Mouse (Mus musculus) adrenal gland, postnatal 10 days (tissue): Measurements from ENCODE around the gene Pde4dip. TPM values are rescaled to one million over a fixed set of nuclear protein-coding genes. Genes with fewer than 3 reads are reported as not detected.

Experiments used
- DNase-seq: peaks from one replicate; pipeline ENCODE4 v3.0.0; 2021; ENCODE audit warnings: mixed read lengths
- total RNA-seq, 2 experiments: library from RNA; stranded (reverse); gene quantifications; 2 replicates each; pipeline ENCODE4 v1.2.3; 2021

Pde4dip gene
- total RNA-seq, 2 experiments from 2014 or later = 79.3 to 173 TPM

DNA sequence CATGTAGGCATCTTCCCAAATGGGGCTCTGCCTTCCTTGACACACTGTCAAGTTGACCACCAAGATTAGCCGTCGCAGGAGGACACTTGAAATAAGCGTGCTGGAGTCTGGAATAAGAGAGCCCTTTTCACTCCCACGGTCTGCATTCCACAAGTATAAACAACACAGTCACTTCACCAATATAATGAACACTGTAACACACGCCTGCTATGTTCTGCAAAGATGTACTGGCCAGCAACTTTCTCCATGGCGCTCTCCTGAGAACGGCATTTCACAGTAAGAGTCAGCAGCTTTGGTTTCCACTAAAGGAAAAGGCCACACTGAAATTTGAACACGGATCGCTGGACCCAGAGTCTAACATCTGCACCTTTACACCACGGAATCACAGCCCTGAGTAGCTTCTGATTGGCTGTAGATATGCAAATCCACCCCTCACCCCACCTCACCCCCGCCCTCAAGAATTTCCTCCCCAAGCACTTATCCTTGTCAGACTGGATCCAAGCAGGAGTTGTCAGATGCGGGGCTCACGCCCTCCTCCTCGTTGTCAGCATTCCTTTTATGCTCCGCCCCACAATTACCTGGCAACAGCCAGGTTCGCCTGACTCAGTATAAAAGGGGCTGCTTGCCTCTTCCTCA is 204.8 kb downstream of the Pde4dip start:
- no peak for DNase-seq

- DNase-seq = no peak
Measured at GRCm38 (mm10) chr3:97682576-97682975, 205.9 kb downstream of the Pde4dip start.

GRCm38 (mm10) chr3:97682159-97682502 is 206.4 kb downstream of the Pde4dip start:
- no peak for DNase-seq

GRCm38 (mm10) chr3:97681321-97682158 is 207.0 kb downstream of the Pde4dip start:
- peak; percentile 82 for DNase-seq

GRCm38 (mm10) chr3:97680631-97681320 is 207.7 kb downstream of the Pde4dip start:
- DNase-seq = peak; percentile 88

DNA sequence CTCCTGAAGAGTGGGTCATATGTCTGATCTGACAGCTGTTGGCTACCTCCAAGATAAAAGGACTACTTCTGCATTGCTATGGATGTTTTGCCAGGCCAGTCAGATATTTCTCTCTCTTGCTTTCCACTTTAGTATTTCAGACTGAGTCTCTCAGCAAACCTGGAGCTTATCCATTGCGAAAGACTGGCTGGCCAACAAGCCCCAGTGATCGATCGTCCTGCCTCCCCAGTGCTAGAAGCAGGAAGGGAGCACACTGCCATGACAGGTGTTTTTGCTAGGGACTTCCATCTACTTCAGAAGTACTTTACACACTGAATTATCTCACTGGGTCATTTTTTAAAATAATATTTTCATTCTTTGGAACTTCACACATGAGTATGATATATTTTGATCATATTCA is 210.1 kb downstream of the Pde4dip start:
- no peak for DNase-seq

GRCm38 (mm10) chr3:97676126-97676525 is 212.4 kb downstream of the Pde4dip start:
- no peak for DNase-seq

DNA sequence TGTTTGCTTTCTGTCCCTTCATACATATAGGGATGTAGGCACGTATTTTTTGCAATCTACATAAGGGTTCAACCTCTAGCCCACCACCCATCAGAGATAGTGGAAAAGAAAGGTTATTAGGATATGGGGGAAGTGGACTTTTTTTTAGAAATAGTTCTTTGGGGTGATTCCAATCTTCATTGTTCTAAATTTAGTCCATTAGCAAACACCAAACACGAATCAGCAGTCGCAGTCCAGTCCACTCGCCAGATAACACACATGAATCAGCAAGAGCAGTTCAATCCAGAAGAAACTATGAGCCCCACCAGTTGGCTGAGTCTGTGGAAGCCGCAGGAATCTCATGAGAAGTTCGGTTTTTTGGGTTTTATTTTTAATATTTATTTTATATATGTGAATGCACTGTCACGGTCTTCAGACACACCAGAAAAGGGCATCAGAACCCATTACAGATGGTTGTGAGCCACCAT is 213.8 kb downstream of the Pde4dip start, which contains the start of gene Gm17651:
Gene Gm17651, minus strand, starts transcription at position 51 of the 467 bp plus-strand sequence.
- DNase-seq = no peak

DNA sequence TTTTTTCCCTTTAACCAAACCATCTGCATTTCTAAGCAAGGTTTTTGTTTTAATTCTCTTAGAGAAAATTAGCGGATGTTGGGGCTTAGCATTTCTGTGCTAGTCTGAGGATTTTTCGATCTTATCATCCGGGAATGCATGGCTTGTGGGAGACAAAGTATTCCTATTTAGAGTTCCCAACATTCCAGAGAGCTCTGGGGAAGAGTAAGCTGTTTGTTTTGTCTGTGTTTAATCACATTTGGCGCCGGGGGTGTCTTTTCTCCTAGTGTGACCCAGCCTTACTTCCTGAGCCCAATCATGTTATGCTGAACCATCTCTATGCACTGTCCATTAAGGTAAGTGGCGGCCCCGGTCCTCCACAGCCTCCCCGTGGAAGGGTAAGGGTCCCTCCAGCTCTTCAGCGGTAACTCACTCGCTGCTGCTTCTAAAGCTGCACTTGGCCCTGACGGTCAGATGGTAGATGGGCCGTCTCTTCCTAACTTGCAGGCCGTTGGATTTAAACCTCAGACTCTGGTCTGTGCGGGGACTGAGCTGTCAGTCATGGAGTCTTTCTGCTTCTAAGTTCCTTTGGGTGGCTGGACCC is 221.3 kb downstream of the Pde4dip start:
- DNase-seq = no peak

DNA sequence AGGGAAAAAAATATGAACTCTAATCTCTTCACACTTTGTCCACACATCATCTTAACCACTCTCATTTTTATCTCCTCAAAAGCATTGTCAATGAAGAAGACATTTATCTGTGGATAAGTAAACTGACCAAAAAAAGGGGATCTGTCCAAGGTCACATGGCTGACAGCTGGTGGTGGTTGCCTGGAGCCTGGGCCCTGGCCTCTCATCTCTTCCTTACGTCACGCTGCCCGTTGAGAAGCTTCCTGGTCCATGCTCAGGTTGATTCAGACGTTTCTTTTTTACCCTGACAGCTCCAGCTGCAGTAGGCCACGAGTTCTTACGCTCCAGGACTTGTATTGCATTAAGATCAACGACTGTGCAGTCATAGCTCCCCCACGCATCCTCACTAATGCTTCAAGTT is 222.4 kb downstream of the Pde4dip start:
- no peak for DNase-seq

- no peak for DNase-seq
Measured at GRCm38 (mm10) chr3:97665525-97665924, 223.0 kb downstream of the Pde4dip start.

DNA sequence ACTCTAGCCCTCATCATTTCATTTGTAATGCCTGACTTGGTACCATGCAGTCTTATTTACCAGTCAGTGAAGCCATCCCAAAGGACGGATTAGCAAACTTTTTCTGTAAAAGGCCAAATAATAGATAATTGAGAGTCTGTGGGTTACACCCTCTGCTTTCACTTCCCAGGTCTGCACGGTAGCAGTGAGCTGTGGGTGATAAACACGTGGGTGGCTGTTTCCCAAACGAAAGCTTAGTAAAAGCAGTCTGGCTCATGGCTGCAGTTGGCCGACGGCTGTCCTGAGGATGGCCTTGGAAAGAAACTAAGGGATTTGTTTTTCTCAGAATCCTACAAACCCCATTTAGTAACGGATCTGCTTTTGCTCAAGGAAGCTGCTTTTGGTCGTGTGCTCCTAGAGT is 227.3 kb downstream of the Pde4dip start:
- no peak for DNase-seq

DNA sequence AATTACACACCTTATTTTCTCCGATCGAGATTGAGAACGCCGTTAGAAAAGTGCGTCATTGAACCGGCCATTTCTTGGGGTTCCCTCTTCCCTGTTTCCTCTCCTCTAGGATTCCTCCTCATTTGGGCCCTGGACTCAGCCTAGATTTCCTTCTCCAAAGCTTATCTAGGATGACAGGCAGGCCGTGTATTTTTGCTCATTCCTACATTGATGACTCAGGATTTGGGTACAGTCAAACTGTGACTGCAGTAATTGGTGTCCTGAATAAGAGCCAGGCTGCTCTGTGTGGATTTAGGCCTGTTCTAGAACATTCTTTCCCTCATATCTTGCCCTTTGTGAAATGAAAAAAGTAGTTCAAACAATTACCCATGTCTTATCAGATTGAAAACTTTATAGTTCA is 228.8 kb downstream of the Pde4dip start:
- no peak for DNase-seq

DNA sequence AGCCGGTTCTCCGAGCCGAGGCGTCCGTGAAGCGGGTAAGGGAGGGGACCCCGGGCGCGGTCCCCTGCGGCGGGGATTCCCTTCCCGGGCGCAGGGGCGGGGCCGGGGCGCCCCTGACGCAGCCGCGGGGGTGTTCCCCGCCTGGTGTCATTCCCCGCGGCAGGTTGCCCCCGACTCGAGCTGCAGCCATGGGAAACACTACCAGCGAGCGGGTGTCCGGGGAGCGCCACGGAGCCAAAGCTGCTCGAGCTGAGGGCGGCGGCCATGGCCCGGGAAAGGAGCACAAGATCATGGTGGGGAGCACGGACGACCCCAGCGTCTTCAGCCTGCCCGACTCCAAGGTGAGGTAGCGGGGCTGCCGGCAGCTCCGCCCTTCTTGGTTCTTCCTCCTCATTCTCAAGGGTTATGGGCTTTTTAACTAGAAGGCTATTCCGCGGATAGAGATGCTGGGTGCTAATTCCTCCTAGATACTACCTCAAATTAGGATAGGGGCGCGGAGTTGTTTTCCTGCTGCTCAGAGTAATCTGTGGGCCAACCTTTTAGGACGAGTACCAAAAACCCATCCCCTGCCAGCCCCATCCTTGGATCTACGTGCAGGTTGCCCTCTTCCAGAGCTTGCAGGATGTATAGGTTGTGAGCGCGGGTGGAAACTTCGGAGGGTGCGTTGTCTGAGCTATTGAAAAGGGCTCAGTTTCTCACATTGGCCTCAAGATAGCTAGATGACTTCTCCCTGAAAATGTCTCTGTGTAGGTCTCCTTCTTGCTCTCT is 229.9 kb downstream of the Pde4dip start:
- peak; percentile 18 for DNase-seq

DNA sequence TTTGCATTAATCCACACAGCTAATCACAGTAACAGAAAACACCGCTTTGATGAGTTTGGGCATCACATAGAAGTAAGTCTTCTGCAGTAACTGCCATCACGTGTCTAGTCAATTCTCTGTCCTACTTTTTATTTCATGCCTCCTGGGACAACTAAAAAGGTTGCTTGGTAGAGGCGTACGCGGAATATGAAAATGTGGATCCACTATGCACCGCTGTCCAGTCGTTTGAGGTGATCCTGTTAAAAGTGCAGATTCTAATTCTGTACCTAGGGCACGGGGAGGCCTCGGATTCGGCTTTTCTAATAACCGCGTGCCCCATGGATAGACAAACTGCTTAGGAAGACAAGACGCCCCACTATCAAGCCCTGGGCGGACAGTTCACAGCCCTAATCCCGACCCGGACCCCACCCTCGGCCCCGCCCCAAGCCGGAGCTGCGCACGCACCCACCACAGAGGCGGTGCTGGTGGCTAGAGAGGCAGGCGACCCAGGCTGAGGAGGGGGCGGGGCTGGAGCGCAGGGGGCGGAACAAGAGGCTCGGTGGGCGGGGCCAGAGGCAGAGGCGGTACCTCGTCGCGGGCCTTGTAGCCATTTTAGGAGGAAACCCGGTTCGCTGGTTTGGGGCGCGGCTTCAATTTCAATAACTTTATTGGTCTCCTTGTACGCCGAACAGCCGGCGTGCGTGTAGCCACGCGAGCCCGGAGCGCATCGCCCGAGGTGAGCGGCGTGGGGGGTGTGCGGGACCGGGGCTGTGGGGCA is 230.7 kb downstream of the Pde4dip start, which contains the start of gene Prkab2:
Gene Prkab2, plus strand, starts transcription at position 539 of the 757 bp plus-strand sequence.
- DNase-seq = peak; percentile 100

DNA sequence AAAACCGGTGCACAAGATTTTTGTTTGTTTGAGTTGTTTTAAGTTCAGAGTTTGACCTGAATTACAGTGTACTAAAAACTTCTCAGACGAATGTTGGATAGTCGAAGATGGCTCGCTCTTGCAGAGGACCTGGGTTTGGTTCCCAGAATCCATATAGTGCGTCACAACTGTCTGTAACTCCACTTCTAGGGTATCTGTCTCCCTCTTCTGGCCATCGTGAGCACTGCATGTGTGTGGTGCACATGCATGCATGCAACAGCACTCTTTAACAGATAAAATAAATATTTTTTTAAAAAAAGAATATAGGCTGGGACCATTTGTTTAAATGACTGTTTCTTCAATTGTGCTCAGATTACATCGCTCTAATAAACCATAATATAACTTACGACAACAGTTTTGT is 233.6 kb downstream of the Pde4dip start:
- peak; percentile 47 for DNase-seq

GRCm38 (mm10) chr3:97653781-97654180 is 234.7 kb downstream of the Pde4dip start:
- DNase-seq = no peak

- no peak for DNase-seq
Measured at GRCm38 (mm10) chr3:97651604-97652003, 236.9 kb downstream of the Pde4dip start.

DNA sequence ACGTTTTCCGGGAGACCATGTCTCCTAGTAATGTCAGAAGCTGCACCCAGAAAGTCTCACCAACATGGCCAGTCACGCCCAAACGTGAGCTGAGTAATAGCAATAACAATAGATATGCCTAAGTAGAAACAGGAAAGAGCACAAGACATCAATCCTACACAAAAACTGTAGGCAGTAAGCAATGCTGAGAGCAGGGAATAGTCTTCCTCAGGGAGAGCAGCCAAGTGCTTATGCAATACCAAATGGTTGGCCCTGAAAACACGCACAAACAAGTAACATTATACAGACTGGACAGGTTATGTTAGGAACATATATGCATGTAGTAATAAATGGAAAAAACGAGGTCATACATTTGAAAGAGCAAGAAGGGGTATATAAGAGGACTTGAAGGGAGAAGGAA is 239.0 kb downstream of the Pde4dip start:
- peak; percentile 22 for DNase-seq

- DNase-seq = no peak
Measured at GRCm38 (mm10) chr3:97649022-97649421, 239.5 kb downstream of the Pde4dip start.

DNA sequence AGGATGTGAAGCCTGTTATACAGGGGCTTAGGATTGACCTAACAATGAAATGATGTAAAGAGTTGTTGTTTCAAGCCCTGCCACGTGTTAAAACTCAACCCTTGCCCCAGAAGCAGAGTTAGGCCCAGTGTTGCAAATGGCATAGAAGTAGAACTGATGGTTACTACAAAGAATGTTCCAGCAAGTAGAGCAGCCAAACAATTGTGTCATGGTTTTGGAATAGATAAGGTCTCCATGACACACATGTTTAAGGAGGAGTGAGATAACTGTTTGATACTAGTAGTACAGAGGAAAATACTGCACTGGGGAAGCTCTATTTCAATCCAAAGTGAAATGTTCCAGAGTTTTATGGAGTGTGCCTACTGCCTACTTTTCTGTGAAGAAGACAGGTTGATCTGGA is 240.0 kb downstream of the Pde4dip start:
- DNase-seq = no peak
